Mouse (Mus musculus): ENCODE results near the gene Rbfox3. TPM values are rescaled to one million over a fixed set of nuclear protein-coding genes. Genes with fewer than 3 reads are reported as not detected.

Gene Rbfox3
- polyA plus RNA-seq, 1 experiment from 2014 or later, result 0.69 TPM

DNA sequence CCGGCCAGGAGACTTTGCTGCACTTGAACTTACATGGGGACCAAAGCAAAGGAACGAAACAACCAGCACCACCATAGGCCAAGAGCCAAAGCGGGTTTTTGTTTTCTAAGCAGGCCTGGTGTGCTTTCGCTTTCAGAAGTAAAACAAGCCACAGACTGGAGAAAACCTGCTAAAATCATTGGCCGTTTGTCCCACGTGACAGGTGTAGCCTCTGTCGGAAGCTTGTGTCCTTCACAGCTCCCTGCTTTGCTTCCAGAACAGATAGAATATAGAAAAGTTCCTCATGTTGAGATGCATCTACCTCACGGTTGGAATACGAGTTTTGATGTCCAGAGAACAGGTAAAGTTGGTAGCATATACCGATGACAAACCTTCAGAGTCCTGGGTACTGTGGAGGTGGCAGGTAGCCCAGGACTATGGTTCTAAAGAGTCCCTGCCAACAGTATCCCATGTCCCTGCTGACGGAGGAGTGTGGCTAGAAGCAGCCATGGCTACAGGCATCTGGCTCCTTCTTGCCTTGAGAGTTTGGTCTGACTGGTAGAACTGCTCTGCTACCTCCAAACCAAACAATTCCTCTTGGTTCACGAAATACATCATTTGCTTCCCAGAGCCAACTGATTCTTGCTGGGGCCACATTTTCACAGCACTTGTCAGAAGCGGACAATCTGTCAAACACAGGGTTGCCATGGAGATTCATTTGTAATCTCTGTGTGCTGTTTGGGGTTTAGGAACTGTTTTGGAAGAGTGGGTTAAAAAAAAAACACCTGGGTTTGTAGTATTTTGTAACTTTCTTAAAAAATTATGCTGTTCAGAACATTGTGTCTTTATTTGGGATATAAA, 258.8 kb downstream of the Rbfox3 start:
- Histone ChIP-seq H3K4me2 (no peak overlapping the region), H3K27ac (ENCODE audit: low read depth, low read length) (no peak overlapping the region), H3K9me3 (replicated peaks; ENCODE audit: control insufficient read depth, low read length) (no peaks in the 10 kb centered on the region), H3K27me3 (ENCODE audit: control insufficient read depth, insufficient read depth, low read length) (peaks cover 3% of the 10 kb centered on the region; the same call in 1 of the 2 replicates), H3K4me1 (ENCODE audit: control insufficient read depth, insufficient read depth, low read length) (no peaks in the 10 kb centered on the region), H3K4me3 (ENCODE audit: low read depth, low read length) (no peak overlapping the region), H3K9ac (ENCODE audit: low read depth, low read length) (no peak overlapping the region), H3K36me3 (ENCODE audit: control insufficient read depth, insufficient read depth, low read length) (no peaks in the 10 kb centered on the region)
- 80% methylated on average over 13 of the region's 13 CpGs for WGBS (ENCODE audit: insufficient replicate concordance)
- no peak for ATAC-seq (replicated peaks; ENCODE audit: insufficient number of reproducible peaks, low FRiP score, low TSS enrichment)

DNA sequence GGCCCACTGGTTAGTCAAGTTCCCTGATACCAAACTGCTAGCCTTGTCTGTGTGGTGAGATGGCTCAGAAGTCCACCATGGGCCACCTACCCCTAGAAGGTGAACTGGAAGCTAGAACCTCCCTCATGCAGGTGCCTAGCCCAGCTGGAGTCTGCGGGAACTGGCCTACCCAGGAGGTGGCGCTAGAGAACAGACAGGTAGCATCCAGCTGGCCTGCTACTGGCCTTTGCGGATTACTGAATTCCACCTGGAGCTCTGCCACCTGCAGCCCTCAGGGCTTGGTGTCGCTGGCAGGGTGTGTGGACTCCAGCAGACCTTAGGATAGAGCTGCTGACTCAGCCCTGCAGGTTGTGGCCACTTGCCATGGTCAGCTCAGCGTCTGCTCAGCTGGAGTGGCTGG, 263.0 kb downstream of the Rbfox3 start:
- H3K27me3 ChIP-seq (ENCODE audit: control insufficient read depth, insufficient read depth, low read length), result peaks cover 3% of the 10 kb centered on the region; the same call in 1 of the 2 replicates
- 15% methylated on average over 5 of the region's 5 CpGs for WGBS (ENCODE audit: insufficient replicate concordance)
- H3K4me2 ChIP-seq, result no peak overlapping the region
- no peaks in the 10 kb centered on the region for H3K4me1 ChIP-seq (ENCODE audit: control insufficient read depth, insufficient read depth, low read length)
- H3K36me3 ChIP-seq (ENCODE audit: control insufficient read depth, insufficient read depth, low read length), result no peaks in the 10 kb centered on the region
- H3K4me3 ChIP-seq (ENCODE audit: low read depth, low read length), result no peak overlapping the region
- ATAC-seq (replicated peaks; ENCODE audit: insufficient number of reproducible peaks, low FRiP score, low TSS enrichment), result no peak
- H3K9me3 ChIP-seq (replicated peaks; ENCODE audit: control insufficient read depth, low read length), result no peaks in the 10 kb centered on the region
- no peak overlapping the region for H3K27ac ChIP-seq (ENCODE audit: low read depth, low read length)
- H3K9ac ChIP-seq (ENCODE audit: low read depth, low read length), result no peak overlapping the region

DNA sequence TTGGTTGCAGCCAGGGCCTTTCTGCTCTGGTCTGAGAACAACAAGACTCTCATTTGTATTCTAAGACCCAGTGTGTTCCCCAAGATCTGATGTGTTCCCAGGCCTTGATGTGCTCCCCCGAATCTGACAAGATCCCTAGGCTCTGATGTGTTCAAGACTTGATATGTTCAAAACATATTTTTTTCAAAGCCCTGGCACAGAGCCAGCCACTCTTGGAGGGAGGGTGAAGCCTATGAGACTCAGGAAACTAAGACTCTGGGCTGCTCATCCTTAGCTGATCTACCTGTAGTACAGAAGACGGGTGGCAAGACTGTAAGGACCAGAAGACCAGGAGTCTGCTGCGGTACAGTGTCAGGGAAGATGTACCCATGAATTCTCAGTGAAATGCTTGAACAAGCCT, 264.5 kb downstream of the Rbfox3 start:
- H3K4me1 ChIP-seq (ENCODE audit: control insufficient read depth, insufficient read depth, low read length), result no peaks in the 10 kb centered on the region
- no peaks in the 10 kb centered on the region for H3K36me3 ChIP-seq (ENCODE audit: control insufficient read depth, insufficient read depth, low read length)
- H3K27ac ChIP-seq (ENCODE audit: low read depth, low read length), result no peak overlapping the region
- H3K4me3 ChIP-seq (ENCODE audit: low read depth, low read length), result no peak overlapping the region
- H3K9ac ChIP-seq (ENCODE audit: low read depth, low read length), result no peak overlapping the region
- whole genome bisulfite sequencing (ENCODE audit: insufficient replicate concordance), result 79% methylated on average over 3 of the region's 3 CpGs
- H3K27me3 ChIP-seq (ENCODE audit: control insufficient read depth, insufficient read depth, low read length), result peaks cover under 1% of the 10 kb centered on the region; the same call in 1 of the 2 replicates
- no peak overlapping the region for H3K4me2 ChIP-seq
- no peak for ATAC-seq (replicated peaks; ENCODE audit: insufficient number of reproducible peaks, low FRiP score, low TSS enrichment)
- no peaks in the 10 kb centered on the region for H3K9me3 ChIP-seq (replicated peaks; ENCODE audit: control insufficient read depth, low read length)

DNA sequence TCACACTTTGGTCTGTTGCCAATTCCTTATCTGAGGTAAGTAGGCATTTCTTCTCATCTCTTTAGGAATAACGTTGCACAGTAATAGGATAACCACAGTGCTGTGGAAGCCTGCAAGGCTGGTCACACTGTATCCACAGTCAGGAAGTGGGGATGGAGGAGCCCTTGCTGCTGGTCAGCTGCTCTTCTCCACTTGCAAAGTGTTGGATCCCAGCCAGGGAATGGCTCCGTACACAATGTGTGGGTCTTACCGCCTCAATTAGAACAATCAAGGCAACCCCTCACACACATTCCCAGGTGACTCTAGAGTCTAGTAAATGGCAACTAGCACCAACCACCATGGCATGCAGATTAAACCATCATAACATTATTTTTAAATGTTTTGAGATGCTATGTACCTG, 266.2 kb downstream of the Rbfox3 start:
- WGBS (ENCODE audit: insufficient replicate concordance), result 74% methylated on average over 3 of the region's 3 CpGs
- Histone ChIP-seq H3K27me3 (ENCODE audit: control insufficient read depth, insufficient read depth, low read length) (no peaks in the 10 kb centered on the region), H3K4me1 (ENCODE audit: control insufficient read depth, insufficient read depth, low read length) (no peaks in the 10 kb centered on the region), H3K27ac (ENCODE audit: low read depth, low read length) (no peak overlapping the region), H3K4me2 (no peak overlapping the region), H3K36me3 (ENCODE audit: control insufficient read depth, insufficient read depth, low read length) (no peaks in the 10 kb centered on the region), H3K9ac (ENCODE audit: low read depth, low read length) (no peak overlapping the region), H3K9me3 (replicated peaks; ENCODE audit: control insufficient read depth, low read length) (no peaks in the 10 kb centered on the region), H3K4me3 (ENCODE audit: low read depth, low read length) (no peak overlapping the region)
- no peak for ATAC-seq (replicated peaks; ENCODE audit: insufficient number of reproducible peaks, low FRiP score, low TSS enrichment)

DNA sequence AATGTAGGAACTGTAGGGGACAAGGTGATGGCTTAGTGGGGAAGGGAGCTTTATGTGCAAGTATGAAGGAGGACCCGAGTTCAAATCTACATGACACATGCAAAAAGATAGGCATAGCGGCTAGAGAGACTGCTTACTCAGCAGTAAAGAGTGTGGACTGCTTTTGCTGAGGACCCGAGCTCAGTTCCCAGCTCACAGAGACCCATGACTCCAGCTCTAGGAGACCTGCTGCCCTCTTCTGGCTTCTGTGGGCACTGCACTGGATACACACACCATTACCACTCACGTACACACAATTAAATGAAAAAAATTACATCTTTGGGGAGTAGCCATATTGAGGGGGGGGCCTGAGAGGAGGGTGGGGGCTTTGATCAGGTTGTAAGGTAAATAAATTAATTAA, 270.7 kb downstream of the Rbfox3 start:
- Histone ChIP-seq H3K9ac (ENCODE audit: low read depth, low read length) (no peak overlapping the region), H3K4me3 (ENCODE audit: low read depth, low read length) (no peak overlapping the region), H3K27ac (ENCODE audit: low read depth, low read length) (no peak overlapping the region), H3K9me3 (replicated peaks; ENCODE audit: control insufficient read depth, low read length) (no peaks in the 10 kb centered on the region), H3K36me3 (ENCODE audit: control insufficient read depth, insufficient read depth, low read length) (no peaks in the 10 kb centered on the region), H3K4me2 (no peak overlapping the region), H3K27me3 (ENCODE audit: control insufficient read depth, insufficient read depth, low read length) (no peaks in the 10 kb centered on the region), H3K4me1 (ENCODE audit: control insufficient read depth, insufficient read depth, low read length) (no peaks in the 10 kb centered on the region)
- no peak for ATAC-seq (replicated peaks; ENCODE audit: insufficient number of reproducible peaks, low FRiP score, low TSS enrichment)
- WGBS (ENCODE audit: insufficient replicate concordance), result 80% methylated on average over 4 of the region's 4 CpGs

DNA sequence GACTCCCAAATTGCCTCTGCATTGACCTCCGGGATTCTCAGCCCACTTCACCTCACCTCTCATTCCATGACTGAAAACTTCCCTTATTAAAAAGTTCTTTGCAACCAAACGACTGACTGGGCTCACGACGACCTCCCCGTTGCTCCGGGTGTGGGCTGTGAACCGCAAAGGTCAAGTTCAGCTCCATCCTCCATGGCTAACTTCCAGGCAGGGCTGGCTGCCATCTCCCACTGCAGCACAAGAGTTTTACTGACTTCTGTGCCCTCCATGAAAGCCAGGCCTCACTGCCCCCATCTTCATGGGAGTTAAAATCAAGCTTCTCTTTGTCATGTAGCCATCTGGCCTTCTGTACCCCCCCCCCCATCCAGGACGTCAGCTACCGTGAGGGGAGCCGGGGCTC, 273.7 kb downstream of the Rbfox3 start:
- no peak for ATAC-seq (replicated peaks; ENCODE audit: insufficient number of reproducible peaks, low FRiP score, low TSS enrichment)
- H3K4me2 ChIP-seq, result no peak overlapping the region
- H3K9ac ChIP-seq (ENCODE audit: low read depth, low read length), result no peak overlapping the region
- H3K27me3 ChIP-seq (ENCODE audit: control insufficient read depth, insufficient read depth, low read length), result no peaks in the 10 kb centered on the region
- no peak overlapping the region for H3K27ac ChIP-seq (ENCODE audit: low read depth, low read length)
- no peaks in the 10 kb centered on the region for H3K4me1 ChIP-seq (ENCODE audit: control insufficient read depth, insufficient read depth, low read length)
- no peak overlapping the region for H3K4me3 ChIP-seq (ENCODE audit: low read depth, low read length)
- no peaks in the 10 kb centered on the region for H3K36me3 ChIP-seq (ENCODE audit: control insufficient read depth, insufficient read depth, low read length)
- WGBS (ENCODE audit: insufficient replicate concordance), result 75% methylated on average over 10 of the region's 10 CpGs
- no peaks in the 10 kb centered on the region for H3K9me3 ChIP-seq (replicated peaks; ENCODE audit: control insufficient read depth, low read length)

DNA sequence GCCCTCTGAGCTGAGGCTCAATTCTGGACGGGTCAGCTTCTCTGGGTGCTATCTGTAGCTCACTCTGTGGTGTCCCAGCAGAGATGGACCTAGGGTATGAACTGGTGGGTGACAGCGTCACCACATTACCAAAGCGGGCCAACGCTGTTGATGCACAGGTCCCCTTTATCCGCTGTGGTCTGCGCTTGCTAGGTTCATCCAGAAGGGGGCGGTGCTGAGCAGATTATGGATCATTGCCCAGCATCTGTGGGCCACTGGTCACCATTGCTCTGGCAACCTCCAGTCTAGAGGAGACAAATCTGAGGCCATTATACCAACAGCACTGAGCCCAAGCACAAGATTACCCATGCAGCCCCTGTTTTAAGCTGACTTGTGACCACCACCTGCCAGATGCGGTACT, 276.8 kb downstream of the Rbfox3 start:
- no peak for ATAC-seq (replicated peaks; ENCODE audit: insufficient number of reproducible peaks, low FRiP score, low TSS enrichment)
- Histone ChIP-seq H3K4me3 (ENCODE audit: low read depth, low read length) (no peak overlapping the region), H3K36me3 (ENCODE audit: control insufficient read depth, insufficient read depth, low read length) (no peaks in the 10 kb centered on the region), H3K4me1 (ENCODE audit: control insufficient read depth, insufficient read depth, low read length) (no peaks in the 10 kb centered on the region), H3K9ac (ENCODE audit: low read depth, low read length) (no peak overlapping the region), H3K4me2 (no peak overlapping the region), H3K27me3 (ENCODE audit: control insufficient read depth, insufficient read depth, low read length) (no peaks in the 10 kb centered on the region; the same call in 1 of the 2 replicates), H3K9me3 (replicated peaks; ENCODE audit: control insufficient read depth, low read length) (no peaks in the 10 kb centered on the region), H3K27ac (ENCODE audit: low read depth, low read length) (no peak overlapping the region)
- 48% methylated on average over 8 of the region's 8 CpGs for whole genome bisulfite sequencing (ENCODE audit: insufficient replicate concordance)

DNA sequence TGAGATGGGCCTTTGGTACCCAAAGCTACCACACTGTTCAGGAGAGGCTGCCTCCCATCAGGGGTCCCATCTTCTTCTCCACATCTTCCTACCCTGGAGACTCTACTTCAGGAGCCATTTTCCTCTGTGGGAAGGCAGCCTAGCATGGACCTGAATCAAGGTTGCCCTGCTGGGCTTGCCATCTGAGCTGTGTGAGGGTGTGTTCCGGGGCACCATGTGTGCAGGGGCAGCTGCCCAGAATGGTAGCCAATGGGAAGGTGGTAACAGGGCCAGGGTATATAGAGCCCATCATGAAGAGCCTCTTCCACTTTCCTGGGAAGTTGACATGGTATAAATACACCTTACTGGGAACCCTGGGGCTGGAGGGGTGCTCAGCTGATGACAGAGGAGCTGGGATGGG, 281.7 kb downstream of the Rbfox3 start:
- no peak overlapping the region for H3K9ac ChIP-seq (ENCODE audit: low read depth, low read length)
- H3K4me3 ChIP-seq (ENCODE audit: low read depth, low read length), result no peak overlapping the region
- H3K27ac ChIP-seq (ENCODE audit: low read depth, low read length), result no peak overlapping the region
- H3K27me3 ChIP-seq (ENCODE audit: control insufficient read depth, insufficient read depth, low read length), result no peaks in the 10 kb centered on the region; the same call in 1 of the 2 replicates
- WGBS (ENCODE audit: insufficient replicate concordance), result 82% methylated on average over 1 of the region's 1 CpGs
- ATAC-seq (replicated peaks; ENCODE audit: insufficient number of reproducible peaks, low FRiP score, low TSS enrichment), result no peak
- no peaks in the 10 kb centered on the region for H3K36me3 ChIP-seq (ENCODE audit: control insufficient read depth, insufficient read depth, low read length)
- no peaks in the 10 kb centered on the region for H3K4me1 ChIP-seq (ENCODE audit: control insufficient read depth, insufficient read depth, low read length)
- no peaks in the 10 kb centered on the region for H3K9me3 ChIP-seq (replicated peaks; ENCODE audit: control insufficient read depth, low read length)
- H3K4me2 ChIP-seq, result no peak overlapping the region

DNA sequence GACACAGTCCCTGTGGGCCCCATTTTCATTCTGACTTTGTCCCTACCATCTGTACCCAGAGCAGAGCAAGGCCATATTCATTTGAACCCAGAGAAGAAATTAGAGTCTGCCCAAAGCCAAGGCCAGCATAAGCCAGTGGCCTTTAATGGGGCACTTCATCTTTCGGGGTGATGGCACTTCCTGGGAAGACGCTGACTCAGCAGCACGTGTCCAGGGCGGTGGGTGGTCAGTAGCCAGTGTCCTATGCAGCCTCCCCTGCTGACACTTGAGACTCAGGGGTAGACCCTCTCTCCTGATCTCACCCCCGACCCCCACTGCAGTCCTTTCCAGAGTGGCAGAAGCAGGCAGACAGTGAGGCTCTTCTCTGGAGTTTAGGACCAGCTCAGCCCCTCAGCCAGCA, 283.9 kb downstream of the Rbfox3 start:
- H3K36me3 ChIP-seq (ENCODE audit: control insufficient read depth, insufficient read depth, low read length), result no peaks in the 10 kb centered on the region
- no peaks in the 10 kb centered on the region for H3K4me1 ChIP-seq (ENCODE audit: control insufficient read depth, insufficient read depth, low read length)
- no peak overlapping the region for H3K4me3 ChIP-seq (ENCODE audit: low read depth, low read length)
- no peak overlapping the region for H3K9ac ChIP-seq (ENCODE audit: low read depth, low read length)
- H3K27me3 ChIP-seq (ENCODE audit: control insufficient read depth, insufficient read depth, low read length), result no peaks in the 10 kb centered on the region; the same call in 1 of the 2 replicates
- no peaks in the 10 kb centered on the region for H3K9me3 ChIP-seq (replicated peaks; ENCODE audit: control insufficient read depth, low read length)
- H3K4me2 ChIP-seq, result no peak overlapping the region
- no peak overlapping the region for H3K27ac ChIP-seq (ENCODE audit: low read depth, low read length)
- no peak for ATAC-seq (replicated peaks; ENCODE audit: insufficient number of reproducible peaks, low FRiP score, low TSS enrichment)
- WGBS (ENCODE audit: insufficient replicate concordance), result 44% methylated on average over 5 of the region's 5 CpGs
